Mouse (Mus musculus): ENCODE results near the gene Sco1. TPM values are rescaled to one million over a fixed set of nuclear protein-coding genes. Genes with fewer than 3 reads are reported as not detected.

The Sco1 gene
- total RNA-seq, 1 experiment: 33.6 TPM

DNA sequence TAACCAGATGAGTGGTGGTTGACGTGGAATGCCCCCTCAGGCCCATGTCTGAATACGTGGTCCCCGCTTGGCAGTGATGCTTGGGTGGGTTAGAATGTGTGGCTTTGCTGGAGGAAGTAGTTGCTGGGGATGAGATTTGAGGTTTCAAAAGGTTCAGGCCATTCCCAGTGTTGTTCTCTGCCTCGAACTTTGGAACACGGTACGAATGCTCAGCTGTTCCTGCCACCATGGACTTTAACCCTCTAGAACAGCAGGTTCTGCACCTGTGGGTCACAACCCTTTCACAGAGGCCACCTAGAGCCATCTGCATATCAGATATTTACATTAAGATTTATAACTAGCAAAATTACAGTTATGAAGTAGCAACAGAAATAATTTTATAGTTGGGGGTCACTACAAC is 16.2 kb upstream of the Sco1 start:
- Histone ChIP-seq H3K4me3 (ENCODE audit: insufficient read depth in 1 of 2, low read depth in 1 of 2, low read length in 2 of 2, poor library complexity in 1 of 2, severe bottlenecking in 1 of 2) (no peak overlapping the region), H3K27ac (ENCODE audit: insufficient read depth, low read depth, low read length, poor library complexity, severe bottlenecking) (no peak overlapping the region), H3K9ac (ENCODE audit: insufficient read depth, low read depth, low read length, poor library complexity, severe bottlenecking) (no peak overlapping the region), H3K36me3 (ENCODE audit: control insufficient read depth, insufficient read depth, low read length, poor library complexity, severe bottlenecking) (peaks cover 11% of the 10 kb centered on the region), H3K9me3 (ENCODE audit: control insufficient read depth, insufficient read depth, low read depth, low read length) (no peaks in the 10 kb centered on the region), H3K4me1 (ENCODE audit: control insufficient read depth in 2 of 2, insufficient read depth in 2 of 2, low read length in 2 of 2, poor library complexity in 1 of 2) (peaks cover 0 to 2% of the 10 kb centered on the region in 2 experiments; a peak in 1 of 4 replicates)
- no peak for DNase-seq (ENCODE audit: low read depth, low spot score)
- in situ Hi-C loops (cut with MboI; ENCODE audit: low sequenced_read_pairs in 2 of 2, unreplicated experiment in 2 of 2): loop anchor here in 1 of 2 experiments (25.0 kb wide), 1 partner anchor 1224 kb away; the partner anchor contains the start of gene Zkscan6
- TF ChIP-seq ZNF384 (IDR thresholded peaks at IDR 0.05; ENCODE audit: low read depth, low read length) (no peak), ZC3H11A (IDR thresholded peaks at IDR 0.05; ENCODE audit: borderline replicate concordance, low read depth, low read length) (no peak), MAFK (IDR thresholded peaks at IDR 0.05; ENCODE audit: insufficient read depth, low read depth, low read length) (no peak), HCFC1 (IDR thresholded peaks at IDR 0.05; ENCODE audit: borderline replicate concordance, insufficient read depth, low read length) (no peak), CHD2 (IDR thresholded peaks at IDR 0.05; ENCODE audit: low read depth, low read length) (no peak)

DNA sequence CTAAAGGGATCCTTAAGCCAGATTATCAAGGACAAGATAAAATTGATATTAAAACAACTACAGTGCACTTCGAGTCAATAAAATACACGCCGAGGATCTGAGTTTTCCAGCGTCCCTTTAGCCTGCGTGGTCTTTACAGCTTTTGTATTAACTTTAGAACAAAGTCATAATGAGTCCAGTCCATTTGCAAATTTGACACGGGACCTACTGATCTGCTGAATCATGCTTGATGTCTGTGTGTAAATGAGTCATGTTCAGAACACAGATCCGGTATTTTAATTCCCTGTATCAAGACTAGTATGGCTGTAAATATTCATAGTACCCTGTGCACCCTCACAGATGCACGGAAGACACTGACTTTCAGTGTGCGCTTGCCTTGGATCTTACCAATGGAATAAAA is 15.6 kb upstream of the Sco1 start:
- no peak for DNase-seq (ENCODE audit: low read depth, low spot score)
- TF ChIP-seq ZC3H11A (IDR thresholded peaks at IDR 0.05; ENCODE audit: borderline replicate concordance, low read depth, low read length): no peak
- TF ChIP-seq ZNF384 (IDR thresholded peaks at IDR 0.05; ENCODE audit: low read depth, low read length): no peak
- TF ChIP-seq MAFK (IDR thresholded peaks at IDR 0.05; ENCODE audit: insufficient read depth, low read depth, low read length): no peak
- no peak for TF ChIP-seq HCFC1 (IDR thresholded peaks at IDR 0.05; ENCODE audit: borderline replicate concordance, insufficient read depth, low read length)
- no peak for TF ChIP-seq CHD2 (IDR thresholded peaks at IDR 0.05; ENCODE audit: low read depth, low read length)
- Histone ChIP-seq H3K4me1 (ENCODE audit: control insufficient read depth in 2 of 2, insufficient read depth in 2 of 2, low read length in 2 of 2, poor library complexity in 1 of 2) (peaks cover 0 to 2% of the 10 kb centered on the region in 2 experiments; a peak in 1 of 4 replicates), H3K4me3 (ENCODE audit: insufficient read depth in 1 of 2, low read depth in 1 of 2, low read length in 2 of 2, poor library complexity in 1 of 2, severe bottlenecking in 1 of 2) (no peak overlapping the region), H3K27ac (ENCODE audit: insufficient read depth, low read depth, low read length, poor library complexity, severe bottlenecking) (no peak overlapping the region), H3K9ac (ENCODE audit: insufficient read depth, low read depth, low read length, poor library complexity, severe bottlenecking) (no peak overlapping the region), H3K36me3 (ENCODE audit: control insufficient read depth, insufficient read depth, low read length, poor library complexity, severe bottlenecking) (peaks cover 13% of the 10 kb centered on the region), H3K9me3 (ENCODE audit: control insufficient read depth, insufficient read depth, low read depth, low read length) (no peaks in the 10 kb centered on the region)
- in situ Hi-C loops (cut with MboI; ENCODE audit: low sequenced_read_pairs in 2 of 2, unreplicated experiment in 2 of 2): loop anchor here in 1 of 2 experiments (25.0 kb wide), 1 partner anchor 1225 kb away; the partner anchor contains the start of gene Zkscan6

DNA sequence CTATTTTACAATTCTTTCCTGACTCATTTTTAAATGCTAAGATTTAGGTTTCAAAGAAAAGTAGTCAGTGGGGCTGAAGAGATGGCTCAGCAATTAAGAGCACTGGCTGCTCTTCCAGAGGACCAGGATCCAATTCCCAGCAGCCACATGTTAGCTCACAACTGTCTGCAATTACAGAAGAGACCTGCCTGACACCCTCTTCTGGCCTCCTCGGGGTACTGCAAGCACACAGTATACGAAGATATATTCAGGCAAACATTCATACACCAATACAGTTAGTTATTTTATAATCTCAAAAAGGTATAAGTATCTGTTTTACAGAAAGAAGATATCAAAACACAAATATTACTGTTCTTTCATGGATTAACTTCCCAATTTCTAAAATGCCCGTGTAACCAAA is 12.7 kb upstream of the Sco1 start:
- DNase-seq (ENCODE audit: low read depth, low spot score): no peak
- no peak overlapping the region for H3K4me3 ChIP-seq (ENCODE audit: insufficient read depth in 1 of 2, low read depth in 1 of 2, low read length in 2 of 2, poor library complexity in 1 of 2, severe bottlenecking in 1 of 2)
- H3K4me1 ChIP-seq (ENCODE audit: control insufficient read depth in 2 of 2, insufficient read depth in 2 of 2, low read length in 2 of 2, poor library complexity in 1 of 2): peaks cover 0 to 6% of the 10 kb centered on the region in 2 experiments; a peak in 2 of 4 replicates
- in situ Hi-C loops (cut with MboI; ENCODE audit: low sequenced_read_pairs in 2 of 2, unreplicated experiment in 2 of 2): loop anchor here in 1 of 2 experiments (25.0 kb wide), 1 partner anchor 1227 kb away; the partner anchor contains the start of gene Zkscan6
- peaks cover 15% of the 10 kb centered on the region for H3K36me3 ChIP-seq (ENCODE audit: control insufficient read depth, insufficient read depth, low read length, poor library complexity, severe bottlenecking)
- TF ChIP-seq ZNF384 (IDR thresholded peaks at IDR 0.05; ENCODE audit: low read depth, low read length): no peak
- no peak for TF ChIP-seq MAFK (IDR thresholded peaks at IDR 0.05; ENCODE audit: insufficient read depth, low read depth, low read length)
- TF ChIP-seq ZC3H11A (IDR thresholded peaks at IDR 0.05; ENCODE audit: borderline replicate concordance, low read depth, low read length): no peak
- no peak for TF ChIP-seq CHD2 (IDR thresholded peaks at IDR 0.05; ENCODE audit: low read depth, low read length)
- TF ChIP-seq HCFC1 (IDR thresholded peaks at IDR 0.05; ENCODE audit: borderline replicate concordance, insufficient read depth, low read length): no peak
- no peak overlapping the region for H3K27ac ChIP-seq (ENCODE audit: insufficient read depth, low read depth, low read length, poor library complexity, severe bottlenecking)
- no peaks in the 10 kb centered on the region for H3K9me3 ChIP-seq (ENCODE audit: control insufficient read depth, insufficient read depth, low read depth, low read length)
- no peak overlapping the region for H3K9ac ChIP-seq (ENCODE audit: insufficient read depth, low read depth, low read length, poor library complexity, severe bottlenecking)

DNA sequence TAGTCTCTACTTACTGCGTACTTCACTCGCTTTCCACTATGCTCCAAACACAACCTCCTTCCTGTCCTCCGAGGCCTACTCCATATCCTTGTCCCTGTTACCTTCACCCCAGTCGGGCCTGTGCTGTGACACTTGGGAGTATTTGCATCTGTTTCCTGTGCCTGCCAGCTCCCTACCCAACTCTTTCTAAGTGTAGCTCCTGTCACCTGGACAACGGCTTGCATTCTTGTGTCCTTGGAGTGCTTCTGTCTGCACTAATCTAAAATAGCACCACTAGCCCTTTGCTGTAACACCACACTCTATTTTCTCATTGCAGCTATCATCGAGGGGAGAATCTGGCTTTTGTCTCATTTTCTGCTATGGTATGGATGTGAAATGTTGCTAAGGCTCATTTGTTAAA is 12.0 kb upstream of the Sco1 start:
- Histone ChIP-seq H3K27ac (ENCODE audit: insufficient read depth, low read depth, low read length, poor library complexity, severe bottlenecking) (no peak overlapping the region), H3K9ac (ENCODE audit: insufficient read depth, low read depth, low read length, poor library complexity, severe bottlenecking) (no peak overlapping the region), H3K36me3 (ENCODE audit: control insufficient read depth, insufficient read depth, low read length, poor library complexity, severe bottlenecking) (peaks cover 17% of the 10 kb centered on the region), H3K9me3 (ENCODE audit: control insufficient read depth, insufficient read depth, low read depth, low read length) (no peaks in the 10 kb centered on the region), H3K4me1 (ENCODE audit: control insufficient read depth in 2 of 2, insufficient read depth in 2 of 2, low read length in 2 of 2, poor library complexity in 1 of 2) (peaks cover 3 to 6% of the 10 kb centered on the region in 2 experiments; a peak in 2 of 4 replicates), H3K4me3 (ENCODE audit: insufficient read depth in 1 of 2, low read depth in 1 of 2, low read length in 2 of 2, poor library complexity in 1 of 2, severe bottlenecking in 1 of 2) (no peak overlapping the region)
- in situ Hi-C loops (cut with MboI; ENCODE audit: low sequenced_read_pairs in 2 of 2, unreplicated experiment in 2 of 2): loop anchor here in 1 of 2 experiments (25.0 kb wide), 1 partner anchor 1228 kb away; the partner anchor contains the start of gene Zkscan6
- TF ChIP-seq ZC3H11A (IDR thresholded peaks at IDR 0.05; ENCODE audit: borderline replicate concordance, low read depth, low read length) (no peak), CHD2 (IDR thresholded peaks at IDR 0.05; ENCODE audit: low read depth, low read length) (no peak), HCFC1 (IDR thresholded peaks at IDR 0.05; ENCODE audit: borderline replicate concordance, insufficient read depth, low read length) (no peak), MAFK (IDR thresholded peaks at IDR 0.05; ENCODE audit: insufficient read depth, low read depth, low read length) (no peak), ZNF384 (IDR thresholded peaks at IDR 0.05; ENCODE audit: low read depth, low read length) (no peak)
- no peak for DNase-seq (ENCODE audit: low read depth, low spot score)

Data from ES-E14 (cell line).